Mouse (Mus musculus) kidney, adult 2 months (tissue): ENCODE data around the gene Prdm12.

Experiments used
- CTCF ChIP-seq: fragments of 200-500 bp; conservative IDR thresholded peaks from 2 replicates; pipeline ENCODE4 v1.5.1; 2011; ENCODE audit warnings: low read depth, mild to moderate bottlenecking, control low read depth, low read length, moderate library complexity, mixed read lengths; ENCODE audit not compliant: insufficient read depth, insufficient read length
- POLR2A ChIP-seq: fragments of 200-500 bp; IDR thresholded peaks from one replicate; pipeline ENCODE4 v1.6.1; 2011; ENCODE audit warnings: low read depth, low read length, control low read depth

DNA sequence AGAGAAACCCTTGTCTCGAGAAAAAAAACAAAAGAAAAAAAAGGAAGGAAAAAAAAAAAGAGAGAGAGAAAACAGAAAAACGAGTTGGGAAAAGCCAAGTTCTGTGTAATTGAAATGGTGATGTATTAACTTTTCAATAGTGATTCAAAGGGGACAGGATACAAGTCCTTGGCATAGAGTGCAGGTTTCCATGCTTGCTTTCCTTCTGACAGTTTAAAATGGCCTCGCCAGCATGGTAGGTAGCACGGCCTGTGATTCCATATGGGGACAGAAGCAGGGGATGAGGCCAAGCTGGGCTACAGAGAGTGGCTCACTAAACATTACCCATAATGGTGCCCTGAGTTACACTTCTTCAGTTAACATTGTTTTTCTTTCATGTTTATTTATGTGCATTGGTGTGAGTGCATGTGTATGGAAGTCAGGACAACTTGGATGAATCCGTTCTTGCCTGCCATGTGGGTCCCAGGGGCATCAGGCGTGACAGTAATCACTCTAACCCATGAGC lies 41.9 kb downstream of the Prdm12 start:
- TF ChIP-seq CTCF: no peak
- no peak for TF ChIP-seq POLR2A
